Mouse (Mus musculus): ENCODE measurements around the gene Ugt1a5.

- TF ChIP-seq CTCF (IDR thresholded peaks at IDR 0.05; ENCODE audit: extremely low read depth, insufficient read depth, insufficient read length, insufficient replicate concordance) (no peak), POLR2A (IDR thresholded peaks at IDR 0.05; ENCODE audit: low read depth, low read length) (no peak)
Measured at GRCm38 (mm10) chr1:88217576-88217975, 51.8 kb downstream of the Ugt1a5 start.
